Mouse (Mus musculus) left cerebral cortex, adult 8-10 months (tissue): ENCODE results near the gene Scn5a. TPM values are rescaled to one million over a fixed set of nuclear protein-coding genes. Genes with fewer than 3 reads are reported as not detected.

Experiments
- DNase-seq, 2 experiments: peaks; one replicate each; pipeline ENCODE4 v3.0.0; 2022; ENCODE audit warnings: low spot score in 2 of 2
- total RNA-seq, 4 experiments: library from RNA; stranded (reverse); gene quantifications; 2 replicates each; pipeline ENCODE4 v1.2.4; 2022

Gene Scn5a
- 1 to 10 TPM; 3.5 to 4.6 (median 4.4) TPM for total RNA-seq

- no peak for DNase-seq
Measured at GRCm38 (mm10) chr9:119578636-119579438, at the start of gene Scn5a. Gene Scn5a, minus strand, starts transcription at chr9:119579016.

- no peak for DNase-seq
Measured at GRCm38 (mm10) chr9:119627227-119627626, 48.4 kb upstream of the Scn5a start.

- no peak for DNase-seq
Measured at GRCm38 (mm10) chr9:119624151-119624550, 45.3 kb upstream of the Scn5a start.

- DNase-seq = no peak
Measured at GRCm38 (mm10) chr9:119614798-119615197, 36.0 kb upstream of the Scn5a start.

- DNase-seq = no peak
Measured at GRCm38 (mm10) chr9:119610563-119611166, 31.8 kb upstream of the Scn5a start.

GRCm38 (mm10) chr9:119606906-119607305 is 28.1 kb upstream of the Scn5a start:
- DNase-seq = no peak

GRCm38 (mm10) chr9:119604607-119605006 is 25.8 kb upstream of the Scn5a start:
- no peak for DNase-seq

- no peak for DNase-seq
Measured at GRCm38 (mm10) chr9:119598501-119598900, 19.7 kb upstream of the Scn5a start.

- peak in 1 of 2 experiments; percentile 8 for DNase-seq
Measured at GRCm38 (mm10) chr9:119597332-119597731, 18.5 kb upstream of the Scn5a start.

GRCm38 (mm10) chr9:119589592-119589991 is 10.8 kb upstream of the Scn5a start:
- no peak for DNase-seq

- DNase-seq = no peak
Measured at GRCm38 (mm10) chr9:119588763-119589449, 10.1 kb upstream of the Scn5a start.

GRCm38 (mm10) chr9:119580668-119581067 is 1.9 kb upstream of the Scn5a start:
- DNase-seq = peak; percentile 38 to 67

- DNase-seq = no peak
Measured at GRCm38 (mm10) chr9:119580187-119580586, 1.4 kb upstream of the Scn5a start.

GRCm38 (mm10) chr9:119578311-119578635 is 543 bp downstream of the Scn5a start:
- no peak for DNase-seq

- DNase-seq = peak in 1 of 2 experiments; percentile 73
Measured at GRCm38 (mm10) chr9:119576977-119577376, 1.8 kb downstream of the Scn5a start.

GRCm38 (mm10) chr9:119575732-119576131 is 3.1 kb downstream of the Scn5a start:
- DNase-seq = no peak

- no peak for DNase-seq
Measured at GRCm38 (mm10) chr9:119574366-119574765, 4.5 kb downstream of the Scn5a start.

GRCm38 (mm10) chr9:119573009-119573408 is 5.8 kb downstream of the Scn5a start:
- DNase-seq = no peak

- DNase-seq = no peak
Measured at GRCm38 (mm10) chr9:119571411-119571888, 7.4 kb downstream of the Scn5a start.

- no peak for DNase-seq
Measured at GRCm38 (mm10) chr9:119570652-119571051, 8.2 kb downstream of the Scn5a start.

GRCm38 (mm10) chr9:119568732-119569131 is 10.1 kb downstream of the Scn5a start:
- DNase-seq = no peak

GRCm38 (mm10) chr9:119567800-119568199 is 11.0 kb downstream of the Scn5a start:
- no peak for DNase-seq
